Mouse (Mus musculus) central nervous system, embryonic 14 days (tissue): Measurements from ENCODE around the gene Gm3233. TPM values are rescaled to one million over a fixed set of nuclear protein-coding genes. Genes with fewer than 3 reads are reported as not detected.

Experiments used
- polyA plus RNA-seq: library from polyadenylated mRNA; depleted of rRNA; stranded (reverse); fragments of >200 nt; gene quantifications from 2 replicates; pipeline ENCODE4 v1.2.3, GENCODE M21; 2012; rRNA removed

The Gm3233 gene
- polyA plus RNA-seq: not detected in 2 replicates

DNA sequence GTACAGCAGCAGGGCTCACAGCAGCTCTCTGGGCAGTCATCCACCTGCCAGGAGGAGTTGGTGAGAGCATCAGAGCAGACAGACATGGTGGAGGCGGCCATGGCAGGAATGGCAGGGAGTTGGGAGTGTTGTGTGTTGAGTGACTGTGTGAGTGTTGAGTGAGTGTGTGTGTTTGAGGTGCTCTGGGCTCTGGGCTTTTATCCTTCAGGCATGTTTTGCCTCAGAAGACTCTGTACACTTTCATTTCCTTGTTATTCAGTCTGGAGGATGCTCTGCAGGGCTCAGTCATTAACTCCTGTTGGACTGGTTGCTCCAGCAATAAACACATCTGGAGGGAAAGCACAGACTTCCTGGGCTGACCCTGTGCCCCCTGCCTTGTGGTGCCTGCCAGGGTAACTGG lies at the start of gene Gm3233:
Gene Gm3233, minus strand, starts transcription at position 101 of the 400 bp plus-strand sequence.

DNA sequence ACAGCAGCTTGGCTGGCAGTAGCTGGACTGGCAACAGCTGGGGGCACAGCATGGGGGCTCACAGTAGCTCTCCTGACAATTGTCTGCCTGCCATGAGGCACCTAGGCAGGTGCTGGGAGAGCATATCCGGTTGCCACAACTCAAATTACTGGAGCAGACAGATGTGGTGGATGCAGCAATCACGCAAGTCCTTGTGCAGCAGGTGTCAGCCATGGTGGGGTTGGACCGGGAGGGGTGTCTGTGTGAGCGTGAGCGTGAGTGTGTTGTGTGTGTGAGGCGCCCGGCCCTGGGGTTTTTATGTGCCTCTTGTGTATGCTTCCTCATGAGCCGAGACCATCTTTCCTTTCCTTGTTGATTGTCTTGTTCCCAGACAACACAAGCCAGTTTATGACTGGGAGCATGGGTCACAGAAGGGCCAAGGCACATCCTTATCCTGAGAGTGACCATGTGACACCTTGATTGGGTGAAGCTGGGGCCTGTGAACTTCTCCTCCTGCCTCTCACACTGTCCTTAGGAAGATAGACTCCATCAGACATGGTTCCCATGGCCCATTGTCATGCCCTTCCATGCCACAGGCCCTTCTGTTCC lies 39.5 kb upstream of the Gm3233 start, which contains the start of gene Gm19668:
Gene Gm19668, minus strand, starts transcription at position 213 of the 588 bp plus-strand sequence.

DNA sequence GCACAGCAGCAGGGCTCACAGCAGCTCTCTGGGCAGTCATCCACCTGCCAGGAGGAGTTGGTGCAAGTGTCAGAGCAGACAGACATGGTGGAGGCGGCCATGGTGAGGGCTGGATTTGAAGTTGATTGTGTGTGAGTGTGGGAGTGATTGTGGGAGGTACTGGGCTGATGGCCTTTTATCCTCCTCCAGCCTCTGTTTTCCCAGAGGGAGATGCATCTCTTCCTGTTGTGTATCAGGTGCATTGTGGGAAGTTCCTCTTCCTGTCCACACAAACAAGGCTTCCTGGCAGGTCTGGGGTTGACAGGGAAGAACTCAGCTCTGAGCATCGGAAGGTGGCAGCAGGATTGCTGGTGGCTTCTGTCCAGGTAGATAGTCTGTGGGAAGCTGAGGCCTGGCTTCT lies 35.5 kb upstream of the Gm3233 start, which contains the start of gene Gm9639:
Gene Gm9639, minus strand, starts transcription at position 101 of the 400 bp plus-strand sequence.

DNA sequence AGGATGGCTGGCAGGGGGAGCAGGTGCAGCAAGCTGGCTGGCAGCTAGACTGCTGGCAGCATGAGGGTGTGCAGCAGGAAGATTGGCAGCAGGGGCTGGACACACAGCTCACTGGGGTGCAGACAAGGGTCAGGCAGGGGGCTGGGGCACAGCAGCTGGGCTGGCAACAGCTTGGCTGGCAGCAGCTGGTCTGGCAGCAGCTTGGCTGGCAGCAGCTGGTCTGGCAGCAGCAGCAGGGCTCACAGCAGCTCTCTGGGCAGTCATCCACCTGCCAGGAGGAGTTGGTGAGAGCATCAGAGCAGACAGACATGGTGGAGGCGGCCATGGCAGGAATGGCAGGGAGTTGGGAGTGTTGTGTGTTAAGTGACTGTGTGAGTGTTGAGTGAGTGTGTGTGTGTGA lies 28.4 kb upstream of the Gm3233 start, which contains the start of gene Gm7137:
Gene Gm7137, minus strand, starts transcription at position 325 of the 400 bp plus-strand sequence.

DNA sequence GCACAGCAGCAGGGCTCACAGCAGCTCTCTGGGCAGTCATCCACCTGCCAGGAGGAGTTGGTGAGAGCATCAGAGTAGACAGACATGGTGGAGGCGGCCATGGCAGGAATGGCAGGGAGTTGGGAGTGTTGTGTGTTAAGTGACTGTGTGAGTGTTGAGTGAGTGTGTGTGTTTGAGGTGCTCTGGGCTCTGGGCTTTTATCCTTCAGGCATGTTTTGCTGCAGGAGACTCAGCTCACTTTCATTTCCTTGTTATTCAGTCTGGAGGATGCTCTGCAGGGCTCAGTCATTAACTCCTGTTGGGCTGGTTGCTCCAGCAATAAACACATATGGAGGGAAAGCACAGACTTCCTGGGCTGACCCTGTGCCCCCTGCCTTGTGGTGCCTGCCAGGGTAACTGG lies 23.0 kb upstream of the Gm3233 start, which contains the start of gene Gm3250:
Gene Gm3250, minus strand, starts transcription at position 101 of the 400 bp plus-strand sequence.

DNA sequence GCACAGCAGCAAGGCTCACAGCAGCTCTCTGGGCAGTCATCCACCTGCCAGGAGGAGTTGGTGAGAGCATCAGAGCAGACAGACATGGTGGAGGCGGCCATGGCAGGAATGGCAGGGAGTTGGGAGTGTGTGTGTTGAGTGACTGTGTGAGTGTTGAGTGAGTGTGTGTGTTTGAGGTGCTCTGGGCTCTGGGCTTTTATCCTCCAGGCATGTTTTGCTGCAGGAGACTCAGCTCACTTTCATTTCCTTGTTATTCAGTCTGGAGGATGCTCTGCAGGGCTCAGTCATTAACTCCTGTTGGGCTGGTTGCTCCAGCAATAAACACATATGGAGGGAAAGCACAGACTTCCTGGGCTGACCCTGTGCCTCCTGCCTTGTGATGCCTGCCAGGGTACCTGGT lies 17.4 kb upstream of the Gm3233 start, which contains the start of gene Gm7138:
Gene Gm7138, minus strand, starts transcription at position 101 of the 400 bp plus-strand sequence.

DNA sequence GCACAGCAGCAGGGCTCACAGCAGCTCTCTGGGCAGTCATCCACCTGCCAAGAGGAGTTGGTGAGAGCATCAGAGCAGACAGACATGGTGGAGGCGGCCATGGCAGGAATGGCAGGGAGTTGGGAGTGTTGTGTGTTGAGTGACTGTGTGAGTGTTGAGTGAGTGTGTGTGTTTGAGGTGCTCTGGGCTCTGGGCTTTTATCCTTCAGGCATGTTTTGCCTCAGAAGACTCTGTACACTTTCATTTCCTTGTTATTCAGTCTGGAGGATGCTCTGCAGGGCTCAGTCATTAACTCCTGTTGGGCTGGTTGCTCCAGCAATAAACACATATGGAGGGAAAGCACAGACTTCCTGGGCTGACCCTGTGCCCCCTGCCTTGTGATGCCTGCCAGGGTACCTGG lies 11.7 kb upstream of the Gm3233 start, which contains the start of gene Gm3238:
Gene Gm3238, minus strand, starts transcription at position 101 of the 400 bp plus-strand sequence.

DNA sequence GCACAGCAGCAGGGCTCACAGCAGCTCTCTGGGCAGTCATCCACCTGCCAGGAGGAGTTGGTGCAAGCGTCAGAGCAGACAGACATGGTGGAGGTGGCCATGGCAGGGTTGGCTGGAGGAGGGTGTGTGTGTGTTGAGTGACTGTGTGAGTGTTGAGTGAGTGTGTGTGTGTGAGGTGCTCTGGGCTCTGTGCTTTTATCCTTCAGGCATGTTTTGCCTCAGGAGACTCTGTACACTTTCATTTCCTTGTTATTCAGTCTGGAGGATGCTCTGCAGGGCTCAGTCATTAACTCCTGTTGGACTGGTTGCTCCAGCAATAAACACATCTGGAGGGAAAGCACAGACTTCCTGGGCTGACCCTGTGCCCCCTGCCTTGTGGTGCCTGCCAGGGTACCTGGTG lies 8.2 kb downstream of the Gm3233 start, which contains the start of gene Gm9736:
Gene Gm9736, minus strand, starts transcription at position 101 of the 400 bp plus-strand sequence.

DNA sequence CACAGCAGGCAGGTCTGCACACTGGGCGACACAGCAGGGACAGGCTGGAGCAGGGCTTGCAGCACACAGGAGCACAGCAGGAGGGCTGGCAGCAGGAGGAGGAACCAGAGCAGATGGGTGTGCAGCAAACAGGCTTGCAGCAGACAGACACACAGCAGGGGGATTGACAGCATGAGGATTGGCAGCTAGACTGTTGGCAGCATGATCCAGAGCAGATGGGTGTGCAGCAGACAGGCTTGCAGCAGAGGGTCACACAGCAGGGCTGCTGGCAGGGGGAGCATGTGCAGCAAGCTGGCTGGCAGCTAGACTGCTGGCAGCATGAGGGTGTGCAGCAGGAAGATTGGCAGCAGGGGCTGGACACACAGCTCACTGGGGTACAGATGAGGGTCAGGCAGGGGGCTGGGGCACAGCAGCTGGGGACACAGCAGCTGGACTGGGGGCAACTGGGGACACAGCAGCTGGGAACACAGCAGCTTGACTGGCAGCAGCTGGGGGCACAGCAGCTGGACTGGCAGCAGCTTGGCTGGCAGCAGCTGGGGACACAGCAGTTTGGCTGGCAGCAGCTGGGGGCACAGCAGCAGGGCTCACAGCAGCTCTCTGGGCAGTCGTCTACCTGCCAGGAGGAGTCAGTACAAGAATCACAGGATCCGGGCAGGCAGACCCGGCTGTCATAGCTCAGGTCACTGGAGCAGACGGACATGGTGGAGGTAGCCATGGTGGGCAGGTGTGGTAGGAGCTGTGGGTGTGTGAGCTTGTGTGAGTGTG lies 17.4 kb downstream of the Gm3233 start, which contains the start of gene Gm18596:
Gene Gm18596, minus strand, starts transcription at position 715 of the 765 bp plus-strand sequence.

DNA sequence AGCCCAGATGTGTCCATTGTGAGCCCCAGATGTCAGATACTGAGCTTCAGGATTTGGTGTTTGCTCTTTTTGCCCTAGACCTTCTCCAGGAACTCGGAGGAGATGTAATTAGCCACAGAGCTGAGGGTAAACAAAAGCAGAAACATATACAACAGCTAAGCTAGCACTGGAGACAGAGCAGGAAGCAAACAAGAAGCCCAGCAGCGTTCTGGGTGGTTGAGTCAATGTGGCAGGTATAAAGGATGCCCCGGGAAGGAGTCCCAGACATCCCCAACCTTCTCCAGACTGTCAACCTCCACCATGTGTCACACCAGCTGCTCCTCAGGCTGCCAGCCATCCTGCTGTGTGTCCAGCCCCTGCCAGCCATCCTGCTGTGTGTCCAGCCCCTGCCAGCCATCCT lies 33.3 kb downstream of the Gm3233 start, which contains the start of gene Gm10100:
Gene Gm10100, plus strand, starts transcription at position 301 of the 400 bp plus-strand sequence.

DNA sequence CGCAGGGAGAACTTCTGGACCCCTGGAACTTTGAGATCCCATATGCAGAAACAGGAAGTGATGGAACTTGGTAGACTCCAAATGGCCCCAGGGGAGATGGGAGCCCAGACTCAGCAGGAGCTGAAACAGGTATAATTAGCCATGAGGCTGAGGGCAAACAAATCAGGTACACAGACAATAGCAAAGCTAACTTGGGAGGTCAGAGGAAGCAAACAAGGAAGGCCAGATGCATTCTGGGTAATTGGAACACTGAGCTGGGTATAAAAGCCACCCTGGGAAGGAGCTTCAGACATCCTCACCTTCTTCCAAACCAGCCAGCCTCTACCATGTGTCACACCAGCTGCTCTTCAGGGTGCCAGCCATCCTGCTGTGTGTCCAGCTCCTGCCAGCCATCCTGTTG lies 39.2 kb downstream of the Gm3233 start, which contains the start of gene Krtap12-1:
Gene Krtap12-1, plus strand, starts transcription at position 301 of the 400 bp plus-strand sequence.

DNA sequence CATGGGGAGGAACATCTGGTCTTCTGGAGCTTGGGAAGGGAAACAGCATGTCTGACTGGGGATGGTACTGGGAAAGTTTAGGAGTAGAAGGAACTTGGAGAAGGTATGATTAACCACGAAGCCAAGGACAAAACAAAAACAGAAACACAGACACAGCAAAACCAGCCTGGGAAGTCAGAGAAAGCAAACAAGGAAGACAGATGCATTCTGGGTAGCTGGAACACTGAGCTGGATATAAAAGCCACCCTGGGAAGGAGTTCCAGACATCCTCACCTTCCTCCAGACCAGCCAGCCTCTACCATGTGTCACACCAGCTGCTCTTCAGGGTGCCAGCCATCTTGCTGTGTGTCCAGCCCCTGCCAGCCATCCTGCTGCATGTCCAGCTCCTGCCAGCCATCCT lies 44.0 kb downstream of the Gm3233 start, which contains the start of gene Gm10142:
Gene Gm10142, plus strand, starts transcription at position 301 of the 400 bp plus-strand sequence.

DNA sequence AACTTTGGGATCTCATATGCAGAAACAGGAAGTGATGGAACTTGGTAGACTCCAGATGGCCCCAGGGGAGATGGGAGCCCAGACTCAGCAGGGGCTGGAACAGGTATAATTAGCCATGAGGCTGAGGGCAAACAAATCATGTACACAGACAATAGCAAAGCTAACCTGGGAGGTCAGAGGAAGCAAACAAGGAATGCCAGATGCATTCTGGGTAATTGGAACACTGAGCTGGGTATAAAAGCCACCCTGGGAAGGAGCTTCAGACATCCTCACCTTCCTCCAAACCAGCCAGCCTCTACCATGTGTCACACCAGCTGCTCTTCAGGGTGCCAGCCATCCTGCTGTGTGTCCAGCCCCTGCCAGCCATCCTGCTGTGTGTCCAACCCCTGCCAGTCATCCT lies 48.3 kb downstream of the Gm3233 start, which contains the start of gene Gm10024:
Gene Gm10024, plus strand, starts transcription at position 301 of the 400 bp plus-strand sequence.

Other genes with a start within 250 kb of the Gm3233 start
- gene Fam207a, start 243.9 kb downstream of the Gm3233 start, polyA plus RNA-seq: 38.4 and 40.6 TPM in 2 replicates
- 1.8 and 2.0 TPM in 2 replicates for gene Itgb2, start 229.4 kb downstream of the Gm3233 start, polyA plus RNA-seq
- 68.2 and 79.0 TPM in 2 replicates for gene Pttg1ip, start 178.0 kb downstream of the Gm3233 start, polyA plus RNA-seq
- 396 and 401 TPM in 2 replicates for gene Sumo3, start 153.6 kb downstream of the Gm3233 start, polyA plus RNA-seq
- 97.1 and 120 TPM in 2 replicates for gene Gm49325, start 153.5 kb downstream of the Gm3233 start, polyA plus RNA-seq
- 63.3 and 68.8 TPM in 2 replicates for gene Ube2g2, start 137.4 kb downstream of the Gm3233 start, polyA plus RNA-seq
- gene Tspear, start 73.1 kb downstream of the Gm3233 start, polyA plus RNA-seq: 0.48 and 1.0 TPM in 2 replicates
- not detected in 2 replicates for gene Gm19402, start 68.9 kb downstream of the Gm3233 start, polyA plus RNA-seq
- gene Gm9508, start 62.4 kb downstream of the Gm3233 start, polyA plus RNA-seq: not detected in 2 replicates
- not detected in 2 replicates for gene Gm10272, start 53.1 kb downstream of the Gm3233 start, polyA plus RNA-seq
- not detected in 2 replicates for gene Gm10024, start 48.2 kb downstream of the Gm3233 start, polyA plus RNA-seq
- gene Gm10142, start 43.9 kb downstream of the Gm3233 start, polyA plus RNA-seq: not detected in 2 replicates
- gene Krtap12-1, start 39.1 kb downstream of the Gm3233 start, polyA plus RNA-seq: not detected in 2 replicates
- gene Gm10100, start 33.2 kb downstream of the Gm3233 start, polyA plus RNA-seq: not detected in 2 replicates
- gene Gm18596, start 17.0 kb downstream of the Gm3233 start, polyA plus RNA-seq: not detected in 2 replicates
- gene Gm9736, start 8.3 kb downstream of the Gm3233 start, polyA plus RNA-seq: not detected in 2 replicates
- not detected in 2 replicates for gene Gm3238, start 11.6 kb upstream of the Gm3233 start, polyA plus RNA-seq
- gene Gm7138, start 17.3 kb upstream of the Gm3233 start, polyA plus RNA-seq: not detected in 2 replicates
- not detected in 2 replicates for gene Gm3250, start 22.9 kb upstream of the Gm3233 start, polyA plus RNA-seq
- not detected in 2 replicates for gene Gm7137, start 28.5 kb upstream of the Gm3233 start, polyA plus RNA-seq
- gene Gm9639, start 35.4 kb upstream of the Gm3233 start, polyA plus RNA-seq: not detected in 2 replicates
- gene Gm19668, start 39.5 kb upstream of the Gm3233 start, polyA plus RNA-seq: not detected in 2 replicates
- not detected in 2 replicates for gene Gm9507, start 52.2 kb upstream of the Gm3233 start, polyA plus RNA-seq
- gene Gm2696, start 55.0 kb upstream of the Gm3233 start, polyA plus RNA-seq: not detected in 2 replicates
- gene Krtap10-4, start 67.4 kb upstream of the Gm3233 start, polyA plus RNA-seq: not detected in 2 replicates
- not detected in 2 replicates for gene Krtap10-10, start 76.3 kb upstream of the Gm3233 start, polyA plus RNA-seq
- not detected in 2 replicates for gene Gm36176, start 87.1 kb upstream of the Gm3233 start, polyA plus RNA-seq
- gene Gm10318, start 93.2 kb upstream of the Gm3233 start, polyA plus RNA-seq: not detected in 2 replicates
- gene Gm3285, start 102.3 kb upstream of the Gm3233 start, polyA plus RNA-seq: not detected in 2 replicates
- 7.8 and 8.8 TPM in 2 replicates for gene Lrrc3, start 142.9 kb upstream of the Gm3233 start, polyA plus RNA-seq
- gene Trpm2, start 210.9 kb upstream of the Gm3233 start, polyA plus RNA-seq: 5.5 and 5.7 TPM in 2 replicates
- 56.4 and 61.4 TPM in 2 replicates for gene 1810043G02Rik, start 218.8 kb upstream of the Gm3233 start, polyA plus RNA-seq